Mouse (Mus musculus) urinary bladder, adult 2 months (tissue): ENCODE data around the gene Hacd1. TPM values are rescaled to one million over a fixed set of nuclear protein-coding genes. Genes with fewer than 3 reads are reported as not detected.

Experiments used
- DNase-seq: peaks from one replicate; pipeline ENCODE4 v3.0.0; 2022; ENCODE audit warnings: low spot score
- polyA plus RNA-seq: library from polyadenylated mRNA; depleted of rRNA; stranded (reverse); fragments of >200 nt; gene quantifications from 2 replicates; pipeline ENCODE4 v1.2.3, GENCODE M21; 2012; rRNA removed

Hacd1 gene
- polyA plus RNA-seq, 1 experiment = 148 TPM

DNA sequence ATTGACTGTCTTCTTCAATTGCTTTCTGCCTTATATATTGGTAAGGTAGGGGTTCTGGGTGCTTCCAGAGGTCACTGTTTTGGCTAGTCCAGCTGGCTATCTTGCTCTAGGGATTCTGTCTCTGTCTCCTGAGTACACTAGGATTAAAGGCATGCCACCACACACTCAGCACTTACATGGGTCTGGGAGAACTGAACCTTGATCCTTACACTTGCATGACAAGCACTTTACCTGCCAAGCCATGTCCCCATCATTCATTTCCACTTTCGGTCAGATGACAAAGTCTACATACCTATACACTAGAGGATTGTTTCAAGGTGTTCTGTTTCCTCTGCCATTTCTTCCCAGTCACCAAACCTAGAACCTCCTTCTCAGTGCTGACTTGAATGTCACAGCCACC is 50.8 kb downstream of the Hacd1 start:
- DNase-seq = no peak

DNA sequence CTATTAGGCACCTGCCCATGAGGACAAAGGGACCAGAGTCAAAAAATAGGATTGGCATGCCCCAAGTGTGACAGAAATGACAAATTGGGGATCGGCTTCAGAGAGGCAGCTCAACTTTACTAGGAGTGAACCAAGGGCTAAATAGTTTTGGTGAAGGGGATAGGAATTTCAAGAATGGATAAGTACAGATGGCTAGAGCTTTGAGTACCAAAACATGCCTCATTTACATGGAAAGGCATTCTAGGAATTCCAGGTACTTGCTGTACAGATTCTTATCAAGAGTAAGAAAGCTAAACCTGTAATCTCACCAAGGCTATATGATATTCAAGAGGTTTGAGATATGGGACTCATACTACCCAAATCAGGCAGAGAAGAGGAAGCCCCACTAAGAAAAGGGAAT is 95.8 kb downstream of the Hacd1 start:
- DNase-seq = no peak

DNA sequence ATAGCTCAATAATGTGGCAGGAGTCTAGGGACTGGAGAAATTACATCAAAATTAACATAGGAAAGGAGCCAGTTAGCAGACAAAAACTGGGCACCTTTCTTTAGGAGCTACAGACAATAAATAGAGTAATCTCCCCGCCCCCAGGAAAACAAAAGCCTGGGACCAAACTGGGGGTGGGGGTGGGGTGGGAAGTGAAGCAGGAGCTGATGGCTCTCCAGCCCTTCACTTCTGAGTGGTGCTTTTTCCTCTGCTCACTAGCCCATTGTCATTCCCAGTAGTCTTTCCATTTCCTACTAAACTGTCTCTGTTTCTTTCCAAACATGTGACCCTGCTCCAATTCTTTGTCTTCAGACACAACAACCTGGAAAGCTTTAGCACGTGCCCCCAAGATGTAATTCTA is 99.5 kb downstream of the Hacd1 start:
- DNase-seq = no peak

DNA sequence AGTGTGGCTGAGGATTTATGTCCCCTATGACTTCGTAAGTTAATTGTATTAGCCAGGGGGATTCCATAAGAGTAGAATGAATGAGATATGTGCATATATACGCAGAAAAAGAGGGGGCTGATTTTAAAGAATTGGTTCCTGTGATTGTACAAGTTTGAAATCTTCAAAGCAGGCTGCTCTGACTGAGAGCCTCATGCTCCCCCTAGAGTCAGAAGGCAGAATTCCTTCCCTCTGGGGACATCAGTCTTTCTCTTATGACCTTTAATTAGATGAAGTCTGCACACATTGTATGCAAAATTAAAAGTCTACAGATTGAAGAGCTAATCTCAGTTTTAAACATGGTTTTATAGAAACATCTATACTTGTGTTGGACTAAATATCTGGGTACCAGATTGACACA is 117.8 kb downstream of the Hacd1 start:
- no peak for DNase-seq

DNA sequence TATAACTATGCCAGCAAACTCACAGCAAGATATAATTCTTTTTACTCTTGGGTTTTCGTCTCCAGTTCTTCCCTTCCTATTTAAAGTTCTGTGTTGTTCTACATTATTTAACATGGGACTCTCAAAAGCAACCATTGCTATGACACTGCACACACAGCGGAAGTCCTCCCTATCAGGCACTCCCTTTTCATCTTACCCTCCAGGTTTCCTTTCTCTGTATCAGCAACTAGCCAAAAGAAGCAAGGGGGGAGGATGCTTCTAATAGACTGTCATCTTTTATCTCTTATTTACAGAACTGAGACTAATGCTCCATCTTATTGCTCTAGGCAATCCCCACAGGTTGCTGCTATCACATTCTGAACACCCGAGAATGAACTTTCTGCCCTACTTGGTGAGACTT is 120.6 kb downstream of the Hacd1 start:
- no peak for DNase-seq

DNA sequence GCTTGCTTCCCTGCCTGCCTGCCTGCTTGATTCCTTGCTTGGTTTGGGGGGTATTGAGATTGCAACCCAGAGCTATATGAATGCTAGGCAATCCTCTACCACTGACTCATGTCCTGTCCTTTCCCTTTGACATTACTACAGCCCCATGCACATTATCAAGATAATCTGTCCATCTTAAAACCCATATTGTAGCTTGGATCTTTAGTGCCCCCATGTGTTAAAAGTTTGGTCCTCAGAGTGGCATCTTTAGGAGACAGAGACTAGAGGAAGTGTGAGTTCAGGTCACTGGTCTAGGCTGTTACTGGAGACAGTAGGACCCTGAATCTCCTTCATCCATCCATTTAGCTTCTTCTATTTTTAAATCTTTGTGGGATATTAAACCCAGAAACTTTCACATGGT is 123.7 kb downstream of the Hacd1 start:
- DNase-seq = no peak

DNA sequence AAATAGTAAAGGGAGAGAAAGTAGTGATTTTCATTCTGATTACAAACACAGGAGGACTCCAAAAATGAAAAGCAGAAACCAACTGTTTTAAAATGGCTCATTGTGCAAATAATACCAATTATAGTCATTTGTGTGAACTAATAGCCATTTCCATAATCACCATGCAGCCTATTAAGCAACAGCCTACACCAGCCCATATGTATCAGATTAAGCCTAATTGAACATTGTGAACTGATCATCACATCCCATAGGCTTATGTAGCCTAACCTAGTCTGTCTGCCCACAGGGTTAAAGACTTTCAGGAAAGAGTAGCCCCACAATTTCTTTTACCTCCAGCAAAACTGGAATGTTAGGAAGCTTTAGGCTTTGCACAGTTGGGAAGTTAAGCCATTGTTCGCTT is 125.2 kb downstream of the Hacd1 start:
- no peak for DNase-seq

DNA sequence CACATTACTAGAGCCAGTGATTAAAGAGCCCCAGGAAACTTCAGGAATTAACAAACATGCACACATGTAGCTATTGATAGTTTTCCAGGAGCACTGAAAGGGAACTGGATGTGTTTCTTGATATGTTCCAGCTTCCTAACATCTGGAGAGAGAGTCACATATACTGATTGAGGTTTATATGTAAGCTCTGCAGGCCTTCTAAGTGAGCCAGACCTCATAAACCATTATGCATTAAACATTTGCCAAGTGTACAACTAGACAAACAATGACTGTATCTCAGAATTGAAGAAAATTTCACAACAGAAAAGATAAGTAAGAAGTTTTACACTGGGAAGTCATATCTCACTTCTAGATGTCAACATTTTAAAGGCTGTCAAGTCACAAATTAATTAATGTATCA is 167.4 kb downstream of the Hacd1 start:
- no peak for DNase-seq

DNA sequence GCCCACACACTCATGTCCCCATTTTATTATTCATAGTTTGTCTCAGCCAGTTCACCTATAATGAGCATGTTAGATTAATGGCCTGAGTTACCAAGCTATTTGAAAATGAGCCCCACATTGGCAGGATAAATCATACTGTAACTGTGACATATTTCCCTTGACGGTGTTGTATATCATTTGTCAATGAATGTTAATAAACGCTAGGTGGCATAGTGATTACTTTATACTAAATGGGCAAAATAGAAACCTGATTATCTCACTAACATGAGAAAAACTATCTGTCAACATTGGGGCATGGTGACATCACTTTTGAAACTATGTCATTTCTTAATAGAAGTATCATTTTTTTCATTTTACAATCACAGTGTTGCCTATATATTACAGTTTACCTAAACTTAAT is 198.5 kb downstream of the Hacd1 start:
- no peak for DNase-seq

DNA sequence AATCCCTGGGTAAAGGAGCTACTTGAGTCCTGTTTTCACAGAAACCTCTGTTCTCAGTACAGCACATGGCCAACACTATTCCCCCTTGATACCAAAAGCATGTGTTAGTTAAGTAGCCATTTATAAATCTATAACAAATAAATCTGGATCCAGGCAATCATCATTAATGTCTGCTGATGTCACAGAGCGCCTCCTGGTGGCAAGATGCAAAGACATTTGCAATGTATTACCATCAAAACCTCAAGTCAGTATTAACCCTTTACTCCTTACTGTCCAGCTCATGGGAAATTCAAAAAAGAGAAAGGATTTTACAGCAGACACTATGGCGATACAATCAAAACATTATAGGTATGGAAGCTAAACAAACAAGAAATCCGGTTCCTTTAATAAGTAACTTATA is 200.4 kb downstream of the Hacd1 start:
- no peak for DNase-seq

DNA sequence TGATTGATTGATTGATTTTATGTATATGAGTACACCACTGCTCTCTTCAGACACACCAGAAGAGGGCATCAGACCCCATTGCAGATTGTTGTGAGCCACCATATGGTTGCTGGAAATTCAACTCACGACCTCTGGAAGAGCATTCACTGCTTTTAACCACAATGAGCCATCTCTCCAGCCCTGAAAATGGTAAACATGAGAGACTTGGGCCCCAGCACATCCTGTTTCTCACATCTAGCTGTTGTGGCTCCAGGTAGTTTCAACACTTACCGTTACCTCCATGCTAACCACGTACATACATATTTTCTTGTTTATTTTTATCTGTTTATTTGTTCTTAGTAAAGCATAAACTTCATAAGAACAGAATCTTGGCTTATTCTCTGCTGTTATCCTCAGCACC is 219.6 kb downstream of the Hacd1 start:
- DNase-seq = no peak

DNA sequence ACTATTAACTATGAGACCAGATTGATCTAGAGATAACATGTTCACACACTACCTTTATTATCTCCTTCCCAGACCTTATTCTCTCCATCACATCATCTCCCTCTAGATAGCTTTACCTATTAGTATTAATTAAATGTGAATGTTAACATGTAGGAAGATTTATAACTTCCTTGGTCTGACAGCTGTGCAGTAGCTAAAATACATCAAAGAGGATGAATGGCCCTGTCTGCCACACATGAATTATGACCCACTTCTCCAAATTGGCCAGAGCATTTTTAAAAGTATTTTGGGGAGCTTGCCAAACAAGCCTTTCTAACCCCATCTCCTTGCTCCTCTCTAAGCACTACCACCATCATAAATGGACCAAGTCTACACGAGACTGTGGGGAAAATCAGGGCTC is 220.9 kb downstream of the Hacd1 start:
- no peak for DNase-seq

DNA sequence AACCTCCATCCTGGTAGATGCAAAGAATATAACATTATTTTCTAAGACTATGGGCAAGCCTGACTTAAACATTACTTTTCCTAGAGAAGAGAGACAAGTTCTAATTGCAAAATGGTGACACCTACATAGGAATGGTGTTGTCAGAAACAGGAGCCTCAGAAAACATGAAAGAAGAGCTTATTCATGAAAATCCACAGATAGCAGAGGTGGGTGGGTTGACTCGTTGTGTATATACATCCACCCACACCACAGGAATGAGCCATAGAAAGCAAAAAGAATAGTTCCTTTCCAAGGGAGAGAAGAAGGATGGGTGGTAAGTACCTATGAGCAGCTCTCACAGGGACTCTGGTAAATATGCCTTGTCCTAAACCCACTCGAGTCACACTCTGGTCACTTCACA is 239.3 kb downstream of the Hacd1 start:
- DNase-seq = no peak

DNA sequence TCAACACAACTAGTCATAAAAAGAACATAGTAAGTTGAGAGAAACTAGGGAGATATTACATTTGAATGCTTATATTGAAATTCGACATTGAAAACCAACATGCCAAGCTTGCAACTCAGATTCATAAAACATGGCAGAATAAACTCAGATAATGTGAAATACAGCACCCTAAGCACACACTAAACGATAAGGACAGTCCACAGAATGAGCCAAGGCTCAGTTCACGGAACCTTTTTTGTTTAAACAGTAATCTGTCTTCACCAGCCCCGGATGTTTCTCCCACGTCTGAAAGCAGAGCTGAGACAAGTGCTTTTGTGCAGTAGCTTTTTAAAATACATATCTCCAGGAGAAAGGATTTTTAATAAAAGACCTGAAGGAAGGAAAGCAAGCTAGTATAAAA is 247.3 kb downstream of the Hacd1 start:
- DNase-seq = no peak

DNA sequence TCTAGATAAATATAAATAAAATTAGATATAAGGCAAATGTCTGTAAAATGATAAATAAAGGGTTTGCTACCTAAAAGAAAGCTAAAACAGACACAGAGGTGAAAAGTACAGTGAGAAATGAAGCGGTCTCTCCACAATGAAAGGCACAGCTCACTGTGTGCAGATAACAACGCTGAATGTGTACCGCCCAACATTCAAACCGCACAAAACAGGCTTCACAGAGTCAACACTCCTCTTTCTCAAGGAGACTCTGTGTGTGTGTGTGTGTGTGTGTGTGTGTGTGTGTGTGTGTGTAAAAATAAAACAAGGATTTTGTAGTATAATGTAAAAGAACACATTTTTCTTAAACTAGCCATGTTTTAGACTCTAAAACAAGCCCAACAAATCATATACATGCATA is 247.9 kb downstream of the Hacd1 start:
- no peak for DNase-seq

DNA sequence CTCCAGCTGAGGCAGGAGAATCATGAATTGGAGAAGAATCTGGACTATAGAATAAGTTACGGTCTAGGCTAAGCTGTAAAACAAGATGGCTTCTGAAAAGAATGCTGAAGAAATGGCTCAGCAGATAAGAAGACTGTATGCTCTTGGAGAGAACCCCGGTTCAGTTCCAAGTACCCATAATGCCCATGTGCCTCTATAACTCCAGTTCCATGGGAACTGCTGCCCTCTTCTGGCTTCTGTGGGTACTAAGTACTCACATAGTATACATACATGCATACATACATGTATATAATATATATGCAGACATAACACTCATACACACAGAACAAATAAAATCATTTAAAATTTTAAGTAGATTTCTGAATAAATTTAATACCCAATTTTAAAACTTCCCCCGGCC is 249.8 kb downstream of the Hacd1 start:
- DNase-seq = no peak

DNA sequence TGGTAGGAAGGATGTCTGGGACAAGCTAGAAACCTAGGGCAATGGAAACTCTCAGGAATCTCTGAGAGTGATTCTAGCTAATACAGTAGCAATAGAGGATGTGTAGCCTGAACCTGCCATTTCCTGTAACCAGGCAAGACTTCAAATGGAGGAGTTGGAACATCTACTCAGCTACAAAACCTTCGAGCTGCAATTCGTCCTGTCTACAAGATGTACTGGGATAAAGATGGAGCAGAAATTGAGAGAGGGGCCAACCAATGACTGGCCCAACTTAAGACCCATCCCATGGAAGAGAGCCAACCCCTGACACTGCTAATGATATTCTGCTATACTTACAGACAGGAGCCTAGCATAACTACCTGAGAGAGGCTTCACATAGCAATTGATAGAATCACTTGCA is 255.3 kb downstream of the Hacd1 start:
- no peak for DNase-seq

Other genes with a start within 250 kb of the Hacd1 start
- gene Stam, start 18.0 kb upstream of the Hacd1 start, polyA plus RNA-seq = 33.1 and 33.5 TPM in 2 replicates
- 0.06 and 0.11 TPM in 2 replicates for gene Tmem236, start 118.4 kb upstream of the Hacd1 start, polyA plus RNA-seq
- gene Mrc1, start 173.3 kb upstream of the Hacd1 start, polyA plus RNA-seq = 23.8 and 27.5 TPM in 2 replicates